Mouse (Mus musculus) fat pad, adult 2 months (tissue): ENCODE measurements around the gene Cdc37.

ENCODE experiments used
- DNase-seq: peaks from one replicate; pipeline ENCODE4 v3.0.0-alpha.2; 2011; ENCODE audit warnings: low read depth, low spot score; ENCODE audit errors: extremely low read depth

Gene Cdc37

DNA sequence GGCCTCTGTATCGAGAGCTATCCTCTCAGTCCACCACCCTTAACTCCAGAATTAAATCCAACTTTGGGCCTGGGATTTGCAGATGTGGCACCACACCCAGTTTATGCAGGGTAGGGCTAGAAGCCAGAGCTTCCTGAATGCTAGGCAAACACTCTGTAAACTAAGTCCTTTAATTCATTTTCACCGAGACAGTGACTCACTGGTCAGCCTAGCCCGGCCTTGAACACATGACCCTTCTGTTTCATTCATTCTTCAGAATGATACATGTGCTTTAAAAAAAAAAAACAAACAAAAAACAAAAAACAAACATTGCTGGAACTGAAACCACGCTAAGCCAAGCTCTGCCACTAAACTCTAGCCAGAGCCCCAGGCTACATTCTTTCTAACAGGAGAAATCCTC lies 11.4 kb downstream of the Cdc37 start:
- no peak for DNase-seq

DNA sequence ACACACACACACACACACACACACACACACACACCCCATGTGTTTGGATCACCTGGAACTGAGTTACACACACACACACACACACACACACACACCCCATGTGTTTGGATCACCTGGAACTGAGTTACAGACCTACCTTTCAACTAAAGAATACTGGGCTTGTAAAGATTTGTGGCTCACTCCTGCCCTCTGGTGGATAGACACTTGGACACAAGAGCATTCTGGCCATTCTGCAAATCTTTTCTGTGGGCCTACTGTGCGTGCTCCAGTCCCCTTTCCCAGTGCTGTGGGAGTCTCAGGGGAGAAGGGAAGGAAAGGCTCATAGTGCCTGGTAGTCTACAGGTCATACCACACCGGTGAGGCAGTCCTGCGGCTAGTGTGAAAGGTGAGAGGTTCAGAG lies 12.6 kb downstream of the Cdc37 start:
- no peak for DNase-seq

DNA sequence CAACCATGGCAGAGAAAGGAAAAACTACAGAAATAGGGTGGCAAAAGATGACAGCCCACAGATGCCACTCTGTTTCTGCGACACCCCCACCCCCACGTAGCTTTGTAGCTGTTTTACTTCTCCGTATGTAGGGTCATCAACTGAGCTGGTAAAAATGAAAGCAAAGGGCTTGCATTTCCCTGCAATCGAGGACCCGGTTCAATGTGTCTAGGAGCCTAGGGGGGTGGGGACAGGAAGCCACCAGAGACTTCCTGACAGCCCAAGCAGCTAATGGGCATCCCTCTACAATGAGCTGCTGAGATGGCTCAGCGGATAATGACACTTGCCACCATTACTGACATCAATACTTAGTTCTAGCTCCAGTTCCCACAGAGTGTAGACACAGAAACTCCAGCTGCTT lies 13.4 kb downstream of the Cdc37 start:
- DNase-seq, result no peak

DNA sequence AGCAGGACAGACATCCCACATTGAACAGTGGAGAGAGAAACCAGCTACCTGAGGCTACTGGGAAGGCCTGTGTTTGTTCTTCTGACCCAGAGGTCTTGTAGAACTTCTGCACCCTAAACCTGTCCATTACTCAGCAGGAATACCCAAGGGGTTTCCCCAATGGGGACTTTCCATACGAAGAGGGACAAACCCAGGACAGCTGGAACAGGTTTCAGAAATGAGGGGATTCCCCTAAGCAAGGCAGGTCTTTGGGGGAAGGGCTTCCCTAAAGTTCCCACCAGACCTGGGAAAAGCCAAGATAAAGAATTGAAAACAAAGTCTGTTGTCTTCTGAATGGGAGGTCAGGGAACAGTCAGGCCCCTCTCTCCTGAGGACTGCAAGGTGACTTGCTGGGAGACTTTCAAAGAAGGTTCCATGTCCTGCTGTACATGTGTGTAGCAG lies 13.8 kb downstream of the Cdc37 start:
- no peak for DNase-seq

DNA sequence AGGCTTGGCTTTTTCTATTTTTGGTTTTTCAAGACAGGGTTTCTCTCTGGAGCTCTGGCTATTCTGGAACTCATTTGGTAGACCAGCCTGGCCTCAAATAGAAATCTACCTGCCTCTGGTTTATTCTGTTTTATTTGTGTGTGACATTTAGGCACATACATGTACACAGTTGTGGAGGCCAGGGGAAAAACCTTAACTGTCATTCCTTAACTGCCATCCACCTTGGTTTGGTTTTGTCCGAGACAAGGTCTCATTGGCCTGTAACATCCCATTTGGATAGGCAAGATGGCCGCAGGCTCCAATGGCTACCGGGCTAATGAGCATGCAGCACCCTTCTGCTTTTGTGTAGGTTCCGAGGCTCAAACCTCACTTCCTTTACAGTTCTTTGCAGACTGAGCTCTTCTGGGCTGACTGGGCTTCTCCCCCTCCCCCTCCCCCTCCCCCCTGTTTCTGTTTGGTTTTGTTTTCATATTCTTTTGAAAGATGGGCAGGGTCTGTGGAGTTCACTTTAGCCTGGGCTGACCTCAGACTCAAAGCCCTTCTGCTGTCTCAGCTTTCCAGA lies 14.4 kb downstream of the Cdc37 start:
- no peak for DNase-seq

DNA sequence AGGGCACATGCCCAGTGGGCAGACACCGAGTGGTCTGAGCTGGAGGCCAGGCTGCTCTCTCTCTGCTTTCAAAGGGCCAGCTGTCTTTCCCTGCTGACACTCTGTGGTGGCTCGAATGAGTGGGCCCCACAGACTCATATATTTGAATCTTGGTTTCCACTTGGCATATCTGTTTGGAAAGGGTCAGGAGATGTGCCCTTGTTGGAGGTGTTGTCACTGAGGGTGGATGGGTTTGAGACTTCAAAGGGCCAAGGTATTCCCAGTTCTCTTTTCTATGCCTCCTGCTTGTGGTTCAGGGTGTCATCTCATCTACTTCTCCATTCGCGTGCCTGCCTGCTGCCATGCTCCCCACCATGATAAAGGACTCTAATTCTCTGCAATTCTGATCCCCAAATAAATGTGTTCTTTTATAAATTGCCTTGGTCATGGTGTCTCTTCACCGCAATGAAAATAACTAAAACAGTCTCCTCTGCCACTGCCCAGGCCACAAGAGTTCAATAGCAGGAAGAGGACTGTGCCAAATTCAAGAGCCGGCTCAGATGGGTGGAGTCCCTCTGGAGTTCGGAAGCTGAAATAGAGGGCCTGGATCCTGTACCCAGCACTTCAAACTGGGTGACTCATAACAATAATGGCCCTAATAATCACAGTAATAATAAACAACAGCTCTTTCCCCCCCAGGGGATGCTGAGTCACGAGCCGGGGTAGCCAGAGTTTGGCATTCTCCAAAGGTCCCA lies 15.0 kb downstream of the Cdc37 start:
- no peak for DNase-seq

DNA sequence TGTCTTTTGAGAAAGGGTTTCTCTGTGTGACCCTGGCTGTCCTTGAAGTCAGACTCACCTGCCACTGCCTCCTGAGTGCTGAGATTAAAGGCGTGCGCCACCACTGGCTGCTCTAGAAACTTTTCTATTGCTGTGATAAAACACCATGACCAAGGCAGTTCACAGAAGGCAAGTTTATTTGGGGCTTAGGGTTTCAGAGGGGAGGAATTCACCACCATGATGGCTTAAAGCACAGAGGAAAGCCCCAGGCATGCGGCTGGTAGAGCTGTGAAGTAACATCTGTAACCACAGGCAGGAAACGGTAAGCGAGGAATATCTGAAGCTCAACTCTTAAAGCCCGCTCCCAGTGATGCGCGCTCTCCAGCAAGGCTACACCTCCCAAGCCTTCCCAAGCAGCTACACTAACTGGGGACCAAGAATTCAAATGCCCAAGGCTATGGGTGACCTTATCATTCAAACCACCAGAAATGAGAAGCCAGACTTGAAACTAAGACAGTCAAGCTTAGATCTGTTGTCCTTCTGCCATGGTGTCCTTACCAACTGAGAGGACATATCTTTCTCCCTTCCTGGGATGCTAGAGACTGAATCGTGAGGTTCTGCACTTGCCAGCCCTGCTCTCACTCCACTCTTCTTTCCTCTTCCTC lies 16.6 kb downstream of the Cdc37 start:
- DNase-seq, result no peak

DNA sequence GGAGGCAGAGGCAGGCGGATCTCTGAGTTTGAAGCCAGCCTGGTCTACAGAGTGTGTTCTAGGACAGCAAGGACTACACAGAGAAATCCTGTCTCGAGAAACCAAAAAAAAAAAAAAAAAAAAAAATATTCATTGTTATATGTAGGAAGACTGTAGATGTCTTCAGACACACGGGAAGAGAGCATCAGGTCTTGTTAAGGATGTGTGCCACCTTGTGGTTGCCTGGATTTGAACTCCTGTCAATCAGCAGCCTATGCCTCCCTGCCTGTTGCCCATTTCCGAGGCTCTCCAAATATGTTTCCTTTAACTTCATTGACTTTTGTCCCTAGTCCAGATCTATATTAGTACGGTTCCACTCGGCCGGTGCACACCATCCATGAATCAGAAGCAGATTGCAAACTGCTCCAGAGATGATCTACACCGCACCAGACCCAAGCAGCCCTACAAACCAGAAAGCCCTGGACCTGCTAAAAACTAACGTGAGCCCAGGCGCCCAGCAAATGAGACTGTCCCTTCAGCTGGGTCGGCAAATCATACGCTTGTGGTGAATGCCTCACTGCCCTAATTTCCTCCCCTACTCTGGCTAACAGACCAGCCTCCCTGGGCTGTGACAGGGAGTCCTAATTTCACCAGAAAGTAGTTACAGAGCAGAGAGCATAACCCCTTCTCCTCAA lies 17.5 kb downstream of the Cdc37 start:
- DNase-seq, result no peak

DNA sequence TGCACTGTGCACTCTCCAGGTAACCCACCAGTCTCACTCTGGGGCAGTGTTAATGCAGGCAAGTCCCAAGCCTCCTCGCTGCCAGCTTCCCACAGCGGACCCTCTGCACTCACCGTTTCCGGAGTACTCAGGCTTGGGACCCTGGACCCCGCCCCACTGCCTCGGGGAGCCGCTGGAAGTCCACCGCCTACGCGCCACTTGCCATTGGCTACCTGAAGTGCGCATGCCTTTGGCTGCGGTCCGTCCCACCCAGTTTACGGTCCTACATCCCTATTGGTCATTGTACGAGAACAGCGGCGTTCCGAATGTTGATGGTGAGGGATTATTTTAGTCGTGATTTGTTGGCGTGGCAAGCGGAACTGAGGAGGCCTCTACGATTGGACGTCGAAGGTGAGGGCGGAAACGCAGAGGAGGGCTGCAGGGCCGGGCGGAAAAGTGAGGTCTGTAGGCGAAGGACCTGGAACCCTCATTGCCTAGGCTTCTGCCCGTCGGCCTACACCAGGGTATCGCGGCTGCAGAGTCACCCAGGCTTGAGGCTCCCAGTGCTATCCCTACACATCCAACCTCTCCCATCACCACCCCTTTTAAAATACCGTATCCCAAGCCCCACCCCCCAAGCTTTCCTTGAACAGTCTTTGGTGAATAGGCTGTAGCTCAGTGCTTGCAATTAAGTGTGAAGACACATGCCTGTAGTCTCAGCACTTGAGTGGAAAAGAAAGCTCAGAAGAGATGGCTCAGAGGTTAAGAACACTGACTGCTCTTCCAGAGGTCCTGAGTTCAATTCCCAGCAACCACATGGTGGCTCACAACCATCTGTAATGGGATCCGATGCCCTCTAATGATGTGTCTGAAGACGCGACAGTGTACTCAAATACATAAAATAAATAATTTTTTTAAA lies 18.5 kb downstream of the Cdc37 start, which contains the start of gene Tyk2:
Gene Tyk2, minus strand, starts transcription at position 185 of the 898 bp plus-strand sequence.
- peak; percentile 95 for DNase-seq

DNA sequence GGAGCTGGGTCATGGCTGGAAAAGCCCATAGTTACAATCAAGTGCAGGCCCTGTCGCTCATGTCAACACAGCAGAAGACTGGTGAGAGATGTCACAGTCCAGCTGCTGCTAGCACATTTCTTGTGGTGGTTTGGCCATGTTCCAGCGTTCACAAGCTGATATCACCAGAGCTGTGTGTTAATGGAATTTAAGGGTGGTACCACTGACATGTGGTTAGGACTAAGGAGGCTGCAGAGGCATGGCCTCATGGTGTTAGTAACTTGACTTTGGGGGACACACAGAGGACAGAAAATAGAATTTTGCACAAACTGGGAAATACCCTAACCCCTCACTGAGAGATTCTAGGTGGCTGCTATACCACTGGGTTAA lies 23.5 kb downstream of the Cdc37 start:
- DNase-seq, result no peak

DNA sequence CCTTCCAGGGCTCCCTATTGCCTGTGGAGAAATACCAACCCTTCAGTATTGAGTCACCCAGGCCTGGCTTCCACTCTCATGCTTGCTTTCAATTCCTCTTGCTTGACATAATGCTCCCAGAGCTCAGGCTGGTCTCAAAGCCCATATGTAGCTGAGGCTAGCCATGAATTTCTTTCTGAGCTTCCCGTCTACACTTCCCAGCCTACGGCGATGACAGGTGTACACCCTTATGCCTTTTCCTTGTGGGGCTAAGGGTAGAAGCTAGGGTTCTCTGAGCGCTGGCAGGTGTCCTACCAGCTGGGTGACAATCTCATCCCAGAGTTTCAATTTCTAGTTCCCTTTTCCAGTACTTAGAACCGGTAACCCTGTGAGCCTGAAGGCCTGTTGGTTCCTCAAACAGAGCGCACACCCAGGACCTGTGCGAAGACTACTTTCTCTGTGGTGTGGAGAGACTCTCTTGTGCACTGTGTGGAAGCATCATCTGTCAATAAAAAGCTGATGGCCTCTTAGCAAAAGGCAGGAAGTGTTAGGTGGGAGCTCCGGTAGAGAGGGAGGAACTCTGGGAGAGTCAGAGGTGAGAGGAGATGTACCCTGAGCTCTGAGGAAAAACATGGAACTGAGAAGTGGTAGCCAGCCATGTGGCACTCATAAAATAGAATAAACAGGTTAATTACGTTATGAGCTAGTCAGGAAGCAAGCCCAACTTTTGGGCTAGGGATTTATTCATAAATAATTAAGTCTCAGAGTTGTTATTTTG lies 24.1 kb downstream of the Cdc37 start:
- no peak for DNase-seq

DNA sequence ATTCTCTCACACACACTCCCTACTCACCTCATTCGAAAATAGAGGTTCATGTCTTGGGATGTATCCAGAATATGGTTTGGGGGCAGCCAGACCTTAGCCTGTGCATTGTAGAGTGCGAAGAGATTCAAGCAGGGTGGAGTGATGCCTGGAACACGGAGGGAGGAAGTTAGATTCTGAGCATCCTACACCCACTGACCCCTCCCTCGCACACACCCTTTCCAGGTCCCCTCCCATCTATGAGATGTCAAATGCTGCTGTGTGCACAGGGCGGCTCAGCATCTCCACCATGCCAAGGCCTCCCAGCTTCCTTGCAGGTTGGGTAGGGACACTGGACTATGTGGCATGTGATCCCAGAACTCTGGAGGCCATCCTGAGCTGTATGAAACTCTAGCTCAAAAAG lies 24.9 kb downstream of the Cdc37 start:
- DNase-seq, result no peak

DNA sequence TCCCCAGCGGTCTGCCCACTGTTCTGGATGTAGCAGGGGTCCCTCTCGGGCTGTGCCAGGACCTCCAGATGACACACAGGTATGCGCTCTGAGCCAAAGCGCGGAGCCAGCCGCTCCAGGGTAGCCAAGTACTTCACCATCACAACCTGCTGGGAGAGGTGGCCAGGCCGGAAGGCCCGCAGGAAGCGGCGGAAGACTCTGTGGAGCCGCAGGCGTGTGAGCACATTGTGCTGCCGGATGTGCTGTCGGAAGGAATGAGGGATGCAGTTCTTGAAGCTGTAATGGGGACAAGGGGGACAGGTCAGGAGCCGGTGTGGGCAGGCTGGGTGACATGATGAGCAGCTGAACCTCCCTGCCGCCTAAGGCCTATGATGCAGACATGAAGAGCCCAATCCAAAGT lies 28.3 kb downstream of the Cdc37 start:
- DNase-seq, result no peak

DNA sequence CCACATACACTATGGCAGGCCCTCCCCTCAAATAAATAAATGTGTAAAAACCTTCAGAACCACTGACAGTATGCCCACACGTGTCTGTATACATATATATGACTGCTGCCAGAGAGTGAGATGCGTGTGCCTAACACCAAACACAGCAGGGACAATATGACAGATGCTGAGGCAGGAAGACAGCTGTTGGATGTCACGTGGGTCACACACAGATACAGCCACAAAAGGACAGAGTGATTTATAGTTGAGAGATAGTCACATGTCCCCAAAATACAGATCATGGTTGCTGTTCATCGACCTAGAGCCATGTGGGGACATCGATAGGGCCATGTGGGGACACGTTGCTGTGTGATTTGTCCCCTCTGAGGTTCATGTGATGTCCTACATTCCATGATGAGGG lies 32.7 kb downstream of the Cdc37 start:
- no peak for DNase-seq

DNA sequence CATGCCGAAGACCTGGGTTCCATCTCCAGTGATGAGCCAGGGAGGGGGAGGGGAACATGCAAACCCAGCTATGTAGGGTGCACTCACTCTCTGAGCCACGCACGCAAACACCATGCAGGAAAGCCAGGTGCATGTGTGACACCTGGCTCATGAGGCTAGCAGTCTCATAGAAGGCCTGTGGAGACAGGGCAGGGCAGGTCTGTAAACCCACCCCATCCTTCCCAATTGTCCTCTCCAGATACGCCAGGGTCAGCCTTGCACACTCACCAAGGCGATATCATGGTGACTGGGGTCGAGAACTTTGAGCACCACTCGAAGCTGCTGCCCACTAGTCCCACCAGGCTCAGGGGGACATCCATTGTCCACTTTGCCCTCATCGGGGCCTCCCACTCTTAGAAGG lies 34.7 kb downstream of the Cdc37 start:
- DNase-seq, result no peak

DNA sequence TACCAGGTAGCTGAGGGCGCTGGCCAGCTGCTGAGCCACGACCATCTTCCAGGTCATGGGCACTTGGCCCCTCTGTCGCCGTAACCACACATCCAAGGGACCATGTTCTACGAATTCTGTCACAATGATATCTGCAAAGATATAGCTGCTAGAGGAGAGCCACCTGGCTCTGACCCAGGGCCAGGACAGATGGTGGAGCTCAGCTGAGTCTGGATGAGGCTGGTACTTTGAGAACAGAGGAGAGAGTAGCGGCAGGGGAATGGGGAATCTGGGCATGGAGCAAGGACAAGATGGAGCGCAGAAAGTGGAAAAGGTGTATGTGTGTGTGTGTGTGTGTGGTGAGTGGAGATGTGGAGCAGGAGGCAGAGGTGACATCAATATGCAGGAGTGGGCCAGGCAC lies 35.6 kb downstream of the Cdc37 start:
- DNase-seq, result no peak

DNA sequence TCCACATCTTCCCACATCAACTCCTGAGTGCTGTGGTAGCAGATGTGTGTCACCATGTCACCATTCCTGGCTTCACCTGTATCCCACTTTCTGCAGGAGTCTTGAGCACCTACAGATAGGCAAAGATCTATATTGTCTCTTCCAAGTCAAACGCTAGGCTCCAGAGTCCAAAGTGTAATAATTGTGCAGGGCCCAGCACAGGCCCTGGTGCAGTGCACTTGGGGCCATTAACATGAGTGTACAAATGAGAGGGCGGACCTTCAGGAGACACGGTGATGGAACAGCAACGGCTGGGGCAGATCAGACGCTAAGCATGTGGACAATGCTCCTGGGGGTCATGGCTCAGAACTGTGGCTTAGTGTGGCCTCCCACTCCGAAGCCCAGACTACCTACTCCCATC lies 36.0 kb downstream of the Cdc37 start:
- DNase-seq, result no peak

DNA sequence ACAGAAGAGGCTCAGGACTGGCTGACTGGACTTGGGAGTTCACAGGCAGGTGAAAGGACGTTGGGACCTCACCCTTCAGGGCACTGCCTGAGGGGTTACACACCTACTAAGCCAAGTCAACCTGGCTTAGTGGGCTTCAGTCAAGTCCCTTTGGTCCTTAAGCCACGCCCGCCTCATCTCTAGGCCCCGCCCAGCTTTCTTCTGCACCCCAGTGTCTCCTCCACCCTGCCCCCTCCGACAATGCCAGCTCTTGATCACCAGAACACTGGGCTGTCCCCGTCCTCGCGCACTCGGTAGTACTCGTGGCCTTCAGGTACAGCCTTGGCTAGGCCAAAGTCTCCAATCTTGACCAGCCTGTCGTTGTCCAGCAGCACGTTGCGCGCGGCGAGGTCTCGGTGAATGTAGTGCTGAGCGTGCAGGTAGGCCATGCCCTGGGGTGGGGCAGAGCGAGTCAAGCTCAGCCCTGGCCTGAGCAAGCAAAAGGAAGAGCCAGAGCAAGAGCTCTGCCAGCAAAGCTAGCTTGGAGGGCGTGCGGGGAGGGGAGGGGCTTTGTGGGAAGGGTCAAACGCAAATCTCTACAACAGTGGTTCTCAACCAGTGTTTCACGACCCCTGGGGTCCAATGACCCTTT lies 42.1 kb downstream of the Cdc37 start:
- DNase-seq, result no peak

DNA sequence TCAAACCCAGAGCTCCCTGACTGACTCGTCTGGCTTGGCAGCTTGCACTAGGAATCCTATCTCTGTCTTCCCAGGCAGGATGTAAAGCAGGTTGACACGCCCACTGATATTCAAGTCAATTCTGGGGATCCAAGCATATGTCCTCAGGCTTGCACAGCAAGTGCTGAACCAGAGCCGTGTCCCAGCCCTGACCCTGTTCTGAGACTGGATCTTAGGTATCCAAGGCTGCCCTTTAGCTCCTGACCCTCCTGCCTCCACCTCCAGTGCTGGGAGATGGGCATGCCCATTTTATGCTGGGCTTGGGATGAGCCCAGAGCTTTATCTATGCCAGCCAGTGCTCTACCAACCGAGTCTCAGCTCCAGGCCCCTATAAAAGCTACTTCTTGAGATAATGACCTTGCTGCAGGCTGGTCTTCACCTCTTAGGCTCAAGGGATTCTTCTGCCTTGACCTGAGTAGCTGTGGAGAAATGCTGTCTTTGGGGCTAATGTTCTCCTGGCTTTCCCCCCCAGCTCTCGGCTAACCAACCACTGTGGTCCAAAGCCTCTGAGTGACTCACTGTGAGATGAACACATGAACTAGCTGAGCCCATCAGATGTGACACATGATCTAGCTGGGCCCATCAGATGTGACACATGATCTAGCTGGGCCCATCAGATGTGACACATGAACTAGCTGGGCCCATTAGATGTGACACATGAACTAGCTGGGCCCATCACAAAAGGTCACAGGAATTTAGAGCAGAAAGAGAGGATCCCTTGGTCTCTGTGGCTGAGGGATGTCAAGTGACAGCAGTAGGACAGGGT lies 43.8 kb downstream of the Cdc37 start:
- no peak for DNase-seq
